Mouse (Mus musculus): ENCODE data around the gene Bcl7b. TPM values are rescaled to one million over a fixed set of nuclear protein-coding genes. Genes with fewer than 3 reads are reported as not detected.

Gene Bcl7b
- total RNA-seq (2021): 10 to 100 TPM; 24.7 to 25.3 TPM
- long read RNA-seq, experiment 1, transcript Bcl7b-201 (6 exons, 1,758 nt): major isoform, 40 of 50 reads
- long read RNA-seq, experiment 1, partial matches to known transcripts: 1 of 50 reads
- long read RNA-seq, experiment 1, other reads (novel, unspliced or antisense): 5 of 50 reads
- long read RNA-seq, experiment 2, transcript Bcl7b-201 (6 exons, 1,758 nt): major isoform, 43 of 55 reads
- long read RNA-seq, experiment 2, partial matches to known transcripts: 9 of 55 reads
- long read RNA-seq, experiment 2, other reads (novel, unspliced or antisense): 0 of 55 reads

GRCm38 (mm10) chr5:135168063-135169062, at the start of gene Bcl7b:
Gene Bcl7b (plus strand): TSS chr5:135168283.
- intact Hi-C loops (cut with DNase I; ENCODE audit: low total_unique reads): no loop called here
- DNase-seq: peak; percentile 97

GRCm38 (mm10) chr5:135118589-135119081, 49.4 kb upstream of the Bcl7b start:
- intact Hi-C loops (cut with DNase I; ENCODE audit: low total_unique reads): loop anchor here (5.0 to 10.0 kb wide), 2 partner anchors 74 to 166 kb away; no protein-coding TSS in a partner anchor
- peak; percentile 63 for DNase-seq

GRCm38 (mm10) chr5:135120753-135121152, 47.3 kb upstream of the Bcl7b start:
- intact Hi-C loops (cut with DNase I; ENCODE audit: low total_unique reads): no loop called here
- no peak for DNase-seq

DNA sequence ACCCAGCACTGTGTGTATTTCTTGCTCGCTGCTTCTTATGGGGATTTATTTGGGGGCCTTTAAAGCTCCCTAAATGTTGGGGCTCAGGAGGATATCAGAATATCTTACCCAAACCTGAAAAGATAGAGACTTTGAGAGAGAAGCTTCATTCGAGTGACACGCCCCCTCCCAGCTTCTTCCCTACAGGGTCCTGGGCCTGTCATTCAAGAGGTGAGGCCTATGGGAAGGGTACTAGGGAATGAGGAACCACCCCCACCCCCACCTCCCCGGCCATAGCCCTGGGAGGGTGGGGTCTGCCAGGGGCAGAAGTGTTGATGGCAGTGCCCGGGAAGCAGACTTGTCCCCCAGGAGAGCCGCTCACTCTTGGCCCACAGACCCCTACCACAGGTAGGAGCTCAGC, 42.0 kb upstream of the Bcl7b start:
- DNase-seq: no peak
- intact Hi-C loops (cut with DNase I; ENCODE audit: low total_unique reads): no loop called here

GRCm38 (mm10) chr5:135127669-135128068, 40.4 kb upstream of the Bcl7b start:
- no peak for DNase-seq
- intact Hi-C loops (cut with DNase I; ENCODE audit: low total_unique reads): no loop called here

DNA sequence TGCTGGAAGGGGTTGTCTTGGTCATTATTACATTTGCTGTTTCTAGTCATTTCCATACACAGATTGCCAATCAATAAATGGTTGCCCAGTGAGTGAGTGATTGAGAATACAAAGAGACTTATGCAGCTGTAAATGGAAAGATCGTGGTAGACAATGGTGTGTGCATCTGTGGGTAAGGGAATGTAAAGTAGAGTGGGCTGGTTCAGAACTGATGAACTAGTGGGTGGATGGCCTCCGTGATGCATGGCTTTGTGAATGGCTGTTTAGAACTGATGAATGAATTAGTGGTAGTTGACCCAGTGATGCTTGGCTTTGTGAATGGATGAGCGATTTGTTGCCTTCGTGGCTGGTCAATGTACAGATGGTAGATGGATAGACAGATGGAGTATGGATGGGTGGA, 38.3 kb upstream of the Bcl7b start:
- DNase-seq: no peak
- intact Hi-C loops (cut with DNase I; ENCODE audit: low total_unique reads): no loop called here

DNA sequence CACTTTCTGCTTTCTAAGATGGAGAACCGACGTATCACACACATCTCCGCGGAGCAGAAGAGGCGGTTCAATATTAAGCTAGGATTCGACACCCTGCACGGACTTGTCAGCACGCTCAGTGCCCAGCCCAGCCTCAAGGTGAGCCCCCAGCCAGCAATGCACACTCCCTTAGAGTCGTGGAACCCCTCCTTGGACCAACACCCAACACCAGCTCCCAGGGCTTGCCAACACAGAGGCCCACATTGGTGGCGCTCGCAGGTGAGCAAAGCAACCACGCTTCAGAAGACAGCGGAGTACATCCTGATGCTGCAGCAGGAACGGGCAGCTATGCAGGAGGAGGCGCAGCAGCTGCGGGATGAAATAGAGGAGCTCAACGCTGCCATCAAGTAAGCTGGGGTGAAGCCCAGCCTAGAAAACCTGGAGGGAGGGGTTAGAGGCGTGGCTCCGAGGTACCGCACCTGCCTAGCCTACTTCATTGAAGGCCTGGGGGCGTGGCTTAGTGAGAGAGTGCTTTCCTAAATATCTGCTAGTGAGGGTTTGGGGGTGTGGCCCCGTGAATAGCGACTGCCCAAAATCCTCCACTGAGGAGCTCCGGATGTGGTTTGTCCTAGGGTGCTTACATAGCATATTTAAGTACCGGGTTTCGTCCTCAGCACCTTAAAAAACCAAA, 34.2 kb upstream of the Bcl7b start:
- no peak for DNase-seq
- intact Hi-C loops (cut with DNase I; ENCODE audit: low total_unique reads): no loop called here

DNA sequence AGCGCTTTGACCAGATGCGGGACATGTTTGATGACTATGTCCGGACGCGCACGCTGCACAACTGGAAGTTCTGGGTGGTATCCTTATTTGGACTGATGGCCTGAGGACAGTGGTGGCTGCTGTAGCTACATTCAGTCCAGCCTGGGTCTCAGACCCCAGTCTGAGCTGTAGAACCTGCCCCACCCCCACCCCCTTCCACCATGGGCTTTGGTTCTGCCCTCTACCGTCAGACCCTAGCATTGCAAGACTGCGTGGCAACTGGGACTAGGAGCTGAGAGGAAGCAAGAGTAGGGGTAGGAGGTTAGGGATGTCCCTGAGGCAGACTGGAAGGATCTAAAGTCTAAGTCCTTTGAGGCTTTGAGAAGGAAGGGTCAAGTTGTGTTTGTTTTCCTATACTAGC, 33.5 kb upstream of the Bcl7b start:
- peak; percentile 29 for DNase-seq
- intact Hi-C loops (cut with DNase I; ENCODE audit: low total_unique reads): no loop called here

DNA sequence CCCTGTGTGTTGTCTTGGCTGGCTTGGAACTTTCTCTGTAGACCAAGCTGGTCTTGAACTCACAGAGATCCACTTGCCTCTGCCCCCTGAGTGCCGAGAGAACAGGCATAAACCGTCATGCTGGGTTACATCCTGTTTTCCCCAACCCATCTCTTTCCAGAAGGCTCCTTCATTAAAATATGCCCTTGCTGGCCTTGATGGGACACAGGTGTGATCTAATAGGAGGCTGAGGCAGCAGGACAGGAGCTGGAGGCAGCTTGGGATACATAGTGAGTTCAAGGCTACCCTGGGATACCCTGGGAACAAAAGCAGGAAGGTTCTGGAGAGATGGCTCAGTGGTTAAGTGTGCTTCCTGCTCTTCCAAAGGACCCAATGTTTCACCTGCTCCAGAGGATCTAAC, 28.2 kb upstream of the Bcl7b start:
- DNase-seq: no peak
- intact Hi-C loops (cut with DNase I; ENCODE audit: low total_unique reads): no loop called here

DNA sequence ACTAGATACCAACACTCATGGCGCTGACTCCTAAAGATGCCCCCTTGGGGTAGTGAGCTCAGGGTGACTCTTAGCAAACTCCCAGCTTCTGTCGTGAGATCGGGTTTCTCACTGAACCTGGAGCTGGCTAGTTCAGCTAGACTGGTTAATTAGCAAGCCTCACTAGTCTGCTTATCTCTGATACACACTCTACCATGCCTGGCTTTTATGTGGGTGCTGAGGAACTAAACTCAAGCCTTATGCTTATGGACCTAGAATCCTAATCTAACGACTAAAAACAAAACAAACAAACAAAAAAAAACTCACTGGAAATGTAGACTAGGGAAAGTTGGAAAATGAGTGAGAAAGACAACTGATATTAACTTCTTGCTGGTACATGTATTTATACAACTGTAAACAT, 23.6 kb upstream of the Bcl7b start:
- DNase-seq: no peak
- intact Hi-C loops (cut with DNase I; ENCODE audit: low total_unique reads): no loop called here

GRCm38 (mm10) chr5:135145532-135145931, 22.6 kb upstream of the Bcl7b start:
- intact Hi-C loops (cut with DNase I; ENCODE audit: low total_unique reads): no loop called here
- no peak for DNase-seq

DNA sequence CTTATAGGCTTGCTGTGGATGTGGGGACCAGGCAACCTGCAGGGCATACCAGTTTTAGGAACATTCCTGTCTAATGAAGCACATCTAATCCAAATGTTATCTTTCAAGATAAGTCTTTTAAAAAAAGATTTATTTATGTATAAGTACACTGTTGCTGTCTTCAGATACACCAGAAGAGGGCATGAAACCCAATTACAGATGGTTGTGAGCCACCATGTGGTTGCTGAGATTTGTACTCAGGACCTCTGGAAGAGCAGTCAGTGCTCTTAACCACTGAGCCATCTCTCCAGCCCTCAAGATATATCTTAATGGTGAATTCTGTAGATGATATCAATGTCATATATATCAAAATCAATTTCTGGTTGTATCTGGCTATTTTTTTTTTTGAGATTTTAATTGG, 22.1 kb upstream of the Bcl7b start:
- DNase-seq: no peak
- intact Hi-C loops (cut with DNase I; ENCODE audit: low total_unique reads): no loop called here

DNA sequence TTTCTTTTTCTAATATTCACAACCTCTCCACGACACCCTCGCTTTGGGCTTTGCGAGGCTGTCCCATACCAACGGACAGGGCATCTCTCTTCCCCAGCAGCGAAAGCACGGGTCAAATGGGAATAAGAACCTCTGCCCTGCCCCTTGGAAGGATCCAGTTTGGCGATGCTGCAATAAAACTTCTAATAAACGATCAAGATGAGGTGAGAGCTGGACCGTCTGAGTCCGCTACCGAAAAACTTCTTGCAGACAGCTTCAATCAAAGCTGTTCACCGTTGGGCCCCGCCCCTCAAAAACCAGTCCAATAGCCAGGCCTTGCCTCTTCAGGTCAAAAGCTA, 19.4 kb upstream of the Bcl7b start:
- intact Hi-C loops (cut with DNase I; ENCODE audit: low total_unique reads): no loop called here
- no peak for DNase-seq

- intact Hi-C loops (cut with DNase I; ENCODE audit: low total_unique reads): no loop called here
Observed at GRCm38 (mm10) chr5:135149053-135149819, 18.8 kb upstream of the Bcl7b start, which contains the start of gene Tbl2. Gene Tbl2 (plus strand): TSS chr5:135149657.

GRCm38 (mm10) chr5:135149820-135150178, 18.3 kb upstream of the Bcl7b start:
- intact Hi-C loops (cut with DNase I; ENCODE audit: low total_unique reads): no loop called here
- no peak for DNase-seq

More at GRCm38 (mm10) chr5:135149053-135149819, 18.8 kb upstream of the Bcl7b start, which contains the start of gene Tbl2:
- peak; percentile 99 for DNase-seq

GRCm38 (mm10) chr5:135156496-135156895, 11.6 kb upstream of the Bcl7b start:
- intact Hi-C loops (cut with DNase I; ENCODE audit: low total_unique reads): no loop called here
- no peak for DNase-seq

- DNase-seq: peak; percentile 58
- intact Hi-C loops (cut with DNase I; ENCODE audit: low total_unique reads): no loop called here
Observed at GRCm38 (mm10) chr5:135161221-135161620, 6.9 kb upstream of the Bcl7b start.

DNA sequence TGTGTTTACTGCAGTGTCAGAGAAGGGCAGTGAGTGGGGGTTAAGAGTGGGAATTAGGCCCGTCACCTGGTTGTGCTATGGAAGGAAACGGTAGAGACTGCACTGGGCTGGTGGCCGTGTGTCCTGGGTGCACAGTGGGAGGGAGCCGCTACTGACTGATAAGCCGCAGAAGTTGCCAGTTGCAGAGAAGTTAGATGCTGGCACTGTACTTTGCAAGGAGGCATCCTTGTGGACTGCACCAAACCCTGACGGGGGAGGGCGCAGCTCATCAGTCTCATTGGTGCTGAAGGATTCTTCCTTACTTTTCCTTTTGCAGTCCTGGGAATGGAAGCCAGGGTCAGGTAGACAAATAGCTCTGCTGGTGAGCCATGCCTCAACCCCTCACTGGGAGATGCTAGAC, 6.4 kb upstream of the Bcl7b start:
- intact Hi-C loops (cut with DNase I; ENCODE audit: low total_unique reads): no loop called here
- no peak for DNase-seq

GRCm38 (mm10) chr5:135162361-135162760, 5.7 kb upstream of the Bcl7b start:
- DNase-seq: no peak
- intact Hi-C loops (cut with DNase I; ENCODE audit: low total_unique reads): no loop called here

Measured in gastrocnemius, postnatal 14 days (tissue).